Mouse (Mus musculus): ENCODE measurements around the gene Apoc4. TPM values are rescaled to one million over a fixed set of nuclear protein-coding genes. Genes with fewer than 3 reads are reported as not detected.

Apoc4 gene
- polyA plus RNA-seq, 1 experiment, result not detected

DNA sequence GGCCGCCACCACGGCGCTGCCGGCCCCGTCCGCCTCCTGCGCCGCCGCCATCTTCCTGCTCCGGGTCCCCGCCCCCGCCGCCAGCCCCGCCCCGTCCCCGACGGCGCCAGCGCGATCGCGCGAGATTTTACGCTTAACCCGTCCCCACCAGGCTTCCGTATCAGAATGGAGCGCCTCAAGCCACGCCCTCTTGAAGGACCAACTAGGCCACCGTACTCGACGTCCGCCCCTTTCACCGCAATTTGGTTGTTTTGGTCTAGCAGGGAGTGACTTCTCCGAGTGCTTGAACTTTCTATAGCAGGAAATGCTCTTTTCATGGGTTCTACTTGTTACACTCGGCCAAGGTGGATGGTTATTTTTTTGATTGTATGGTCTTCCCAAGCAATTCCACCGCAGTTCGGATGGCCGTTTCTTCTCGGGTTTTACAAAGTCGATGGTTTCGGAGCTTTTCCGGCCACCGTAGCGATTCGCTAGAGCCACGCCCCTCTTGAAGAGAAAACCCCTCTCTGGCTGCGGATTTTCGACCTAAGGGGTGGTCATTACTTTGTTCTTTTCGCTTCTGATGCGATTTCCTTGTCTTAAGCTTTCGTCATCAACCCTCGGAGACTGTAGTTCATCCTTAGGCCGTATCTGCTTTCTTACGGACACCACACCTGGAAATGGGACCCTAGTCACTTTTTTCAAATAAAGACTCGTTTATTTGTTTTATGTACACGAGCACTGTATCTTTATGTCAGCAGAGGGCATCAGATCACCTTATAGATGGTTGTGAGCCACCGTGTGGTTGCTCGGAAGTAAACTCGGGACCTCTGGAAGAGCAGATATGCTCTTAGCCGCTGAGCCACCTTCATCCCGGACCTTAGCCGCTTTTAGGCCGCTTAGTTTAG, 16.1 kb downstream of the Apoc4 start, which contains the start of gene Clptm1:
Gene Clptm1 (minus strand): TSS at position 79 of the 887 bp plus-strand sequence.
- no peaks in the 10 kb centered on the region for H3K36me3 ChIP-seq (ENCODE audit: control insufficient read depth, insufficient read depth, low read length)
- no peaks in the 10 kb centered on the region for H3K27me3 ChIP-seq (replicated peaks; ENCODE audit: control insufficient read depth, insufficient read depth, low read length)
- H3K27ac ChIP-seq (ENCODE audit: insufficient read depth, low read depth, low read length), result peak within 1 kb of the TSS; percentile 92
- TF ChIP-seq CTCF (conservative IDR thresholded peaks at IDR 0.05; ENCODE audit: insufficient read depth, insufficient read length, low read depth, low read length) (0 out of 2 replicates have a peak, but pooled peaks have one; percentile 20), POLR2A (IDR thresholded peaks at IDR 0.05; ENCODE audit: low read depth, low read length) (peak; percentile 38)
- 1% methylated on average over 63 of the region's 63 CpGs for WGBS
- DNase-seq, result peak; percentile 99
- peak within 1 kb of the TSS; percentile 97 for H3K4me3 ChIP-seq (ENCODE audit: insufficient read depth, low read depth, low read length)
- H3K4me1 ChIP-seq (ENCODE audit: control insufficient read depth, insufficient read depth, low read length), result peaks cover 19% of the 10 kb centered on the region

- peak overlapping the region; percentile 97 for H3K4me3 ChIP-seq (ENCODE audit: insufficient read depth, low read depth, low read length)
- H3K36me3 ChIP-seq (ENCODE audit: control insufficient read depth, insufficient read depth, low read length), result no peaks in the 10 kb centered on the region
- TF ChIP-seq CTCF (conservative IDR thresholded peaks at IDR 0.05; ENCODE audit: insufficient read depth, insufficient read length, low read depth, low read length), result no peak
- TF ChIP-seq POLR2A (IDR thresholded peaks at IDR 0.05; ENCODE audit: low read depth, low read length), result no peak
- under 1% methylated on average over 37 of the region's 37 CpGs for WGBS
- no peak for DNase-seq
- 0 out of 2 replicates have a peak overlapping the region, but pooled peaks have one; percentile 29 for H3K27ac ChIP-seq (ENCODE audit: insufficient read depth, low read depth, low read length)
- H3K27me3 ChIP-seq (replicated peaks; ENCODE audit: control insufficient read depth, insufficient read depth, low read length), result no peaks in the 10 kb centered on the region
- peaks cover 19% of the 10 kb centered on the region for H3K4me1 ChIP-seq (ENCODE audit: control insufficient read depth, insufficient read depth, low read length)
Measured at GRCm38 (mm10) chr7:19664455-19664954, 16.8 kb downstream of the Apoc4 start.

DNA sequence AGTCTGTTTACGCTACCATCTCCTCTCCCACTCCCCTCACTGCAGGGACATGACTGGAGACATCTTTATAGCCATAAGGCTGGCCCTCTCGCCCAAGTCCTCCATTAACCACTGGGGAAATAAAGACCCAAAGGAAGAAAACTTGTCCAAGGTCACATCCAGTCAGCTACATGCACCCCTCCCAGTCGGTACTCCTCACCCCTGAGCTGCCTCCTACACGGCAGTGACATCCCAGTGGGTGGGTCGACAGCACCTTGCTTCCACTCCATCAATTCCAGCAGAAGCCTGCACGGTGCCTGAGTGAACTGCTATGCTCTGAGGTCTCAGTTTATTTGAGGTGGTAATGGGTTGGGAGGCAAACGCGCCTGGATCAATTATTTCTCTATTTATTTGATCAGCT, 17.3 kb downstream of the Apoc4 start:
- Histone ChIP-seq H3K4me3 (ENCODE audit: insufficient read depth, low read depth, low read length) (peak overlapping the region; percentile 97), H3K27ac (ENCODE audit: insufficient read depth, low read depth, low read length) (no peak overlapping the region), H3K27me3 (replicated peaks; ENCODE audit: control insufficient read depth, insufficient read depth, low read length) (no peaks in the 10 kb centered on the region), H3K4me1 (ENCODE audit: control insufficient read depth, insufficient read depth, low read length) (peaks cover 14% of the 10 kb centered on the region), H3K36me3 (ENCODE audit: control insufficient read depth, insufficient read depth, low read length) (no peaks in the 10 kb centered on the region)
- DNase-seq, result no peak
- TF ChIP-seq CTCF (conservative IDR thresholded peaks at IDR 0.05; ENCODE audit: insufficient read depth, insufficient read length, low read depth, low read length), result no peak
- TF ChIP-seq POLR2A (IDR thresholded peaks at IDR 0.05; ENCODE audit: low read depth, low read length), result no peak
- 9% methylated on average over 8 of the region's 8 CpGs for WGBS

DNA sequence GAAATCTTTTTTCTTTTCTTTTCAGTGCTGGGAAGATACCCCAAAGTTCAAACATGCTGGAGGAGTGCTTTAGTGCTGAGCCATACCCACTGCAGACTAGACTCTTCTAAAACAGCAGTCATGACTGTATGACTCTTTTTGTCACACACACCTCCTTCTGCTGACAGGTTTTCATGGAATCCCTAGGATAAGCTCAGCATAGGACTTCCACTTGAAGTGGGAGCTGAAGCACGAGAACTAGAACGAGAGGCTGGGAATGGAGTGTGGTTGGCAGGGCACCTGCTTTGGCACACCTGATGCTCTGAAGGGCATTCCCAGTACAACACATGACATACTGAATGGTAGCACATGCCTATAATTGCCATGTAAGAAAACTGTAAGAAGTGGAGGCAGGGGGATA, 28.7 kb downstream of the Apoc4 start:
- no peak overlapping the region for H3K4me3 ChIP-seq (ENCODE audit: insufficient read depth, low read depth, low read length)
- no peaks in the 10 kb centered on the region for H3K36me3 ChIP-seq (ENCODE audit: control insufficient read depth, insufficient read depth, low read length)
- TF ChIP-seq CTCF (conservative IDR thresholded peaks at IDR 0.05; ENCODE audit: insufficient read depth, insufficient read length, low read depth, low read length), result no peak
- no peak for TF ChIP-seq POLR2A (IDR thresholded peaks at IDR 0.05; ENCODE audit: low read depth, low read length)
- 89% methylated on average over 2 of the region's 2 CpGs for WGBS
- no peaks in the 10 kb centered on the region for H3K27me3 ChIP-seq (replicated peaks; ENCODE audit: control insufficient read depth, insufficient read depth, low read length)
- no peak for DNase-seq
- no peak overlapping the region for H3K27ac ChIP-seq (ENCODE audit: insufficient read depth, low read depth, low read length)
- no peaks in the 10 kb centered on the region for H3K4me1 ChIP-seq (ENCODE audit: control insufficient read depth, insufficient read depth, low read length)

DNA sequence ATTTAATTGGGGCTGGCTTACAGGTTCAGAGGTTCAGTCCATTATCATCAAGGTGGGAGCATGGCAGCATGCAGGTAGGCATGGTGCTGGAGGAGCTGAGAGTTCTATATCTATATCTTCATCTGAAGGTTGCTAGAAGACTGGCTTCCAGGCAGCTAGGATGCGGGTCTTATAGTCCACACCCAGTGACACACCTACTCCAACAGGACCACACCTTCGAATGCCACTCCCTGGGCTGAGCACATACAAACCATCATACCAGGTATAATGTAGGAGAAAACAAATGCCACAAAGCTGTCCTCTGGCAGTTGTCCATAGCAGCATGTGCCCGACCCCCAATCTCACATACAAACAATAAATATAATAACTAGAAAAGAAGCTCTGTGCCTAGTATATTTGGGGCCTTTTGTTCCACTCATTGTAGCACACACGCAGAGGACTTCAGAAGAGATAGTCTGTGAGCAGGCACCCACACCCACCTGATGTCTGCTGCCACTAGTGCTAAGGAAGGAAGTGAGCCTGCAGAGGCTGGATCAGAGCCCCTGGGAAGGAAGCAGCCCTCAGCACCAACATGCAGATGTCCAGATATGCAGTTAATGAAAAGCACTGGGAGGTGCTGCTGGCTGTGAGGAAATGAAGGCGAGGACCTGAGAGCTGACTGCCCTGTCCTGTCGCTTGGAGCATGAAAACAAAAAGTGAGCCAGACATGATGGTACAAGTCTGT, 30.1 kb downstream of the Apoc4 start:
- no peak overlapping the region for H3K4me3 ChIP-seq (ENCODE audit: insufficient read depth, low read depth, low read length)
- TF ChIP-seq CTCF (conservative IDR thresholded peaks at IDR 0.05; ENCODE audit: insufficient read depth, insufficient read length, low read depth, low read length) (no peak), POLR2A (IDR thresholded peaks at IDR 0.05; ENCODE audit: low read depth, low read length) (no peak)
- H3K4me1 ChIP-seq (ENCODE audit: control insufficient read depth, insufficient read depth, low read length), result no peaks in the 10 kb centered on the region
- peak; percentile 56 for DNase-seq
- WGBS, result 76% methylated on average over 6 of the region's 6 CpGs
- 0 out of 2 replicates have a peak overlapping the region, but pooled peaks have one; percentile 35 for H3K27ac ChIP-seq (ENCODE audit: insufficient read depth, low read depth, low read length)
- no peaks in the 10 kb centered on the region for H3K36me3 ChIP-seq (ENCODE audit: control insufficient read depth, insufficient read depth, low read length)
- H3K27me3 ChIP-seq (replicated peaks; ENCODE audit: control insufficient read depth, insufficient read depth, low read length), result no peaks in the 10 kb centered on the region

DNA sequence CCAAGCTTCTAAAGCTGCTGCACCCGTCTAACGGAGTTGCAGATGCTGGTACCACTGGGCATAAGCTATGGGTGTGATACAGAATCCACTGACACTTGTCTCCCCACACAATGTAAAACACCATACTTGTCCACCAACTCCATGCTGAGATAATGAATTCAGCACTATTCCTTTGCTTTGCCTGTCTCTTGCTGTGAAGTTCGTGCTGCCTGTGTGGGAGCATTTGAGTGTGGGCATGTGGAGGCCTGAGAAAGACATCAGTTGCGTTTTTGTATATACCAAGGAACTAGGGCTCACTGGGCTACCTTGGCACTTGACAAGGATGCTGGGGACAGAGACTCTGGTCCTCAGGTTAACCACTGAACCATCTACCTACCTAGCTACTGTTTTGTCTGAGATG, 40.1 kb downstream of the Apoc4 start:
- TF ChIP-seq POLR2A (IDR thresholded peaks at IDR 0.05; ENCODE audit: low read depth, low read length) (no peak), CTCF (conservative IDR thresholded peaks at IDR 0.05; ENCODE audit: insufficient read depth, insufficient read length, low read depth, low read length) (no peak)
- Histone ChIP-seq H3K27me3 (replicated peaks; ENCODE audit: control insufficient read depth, insufficient read depth, low read length) (no peaks in the 10 kb centered on the region), H3K4me1 (ENCODE audit: control insufficient read depth, insufficient read depth, low read length) (no peaks in the 10 kb centered on the region), H3K4me3 (ENCODE audit: insufficient read depth, low read depth, low read length) (no peak overlapping the region), H3K36me3 (ENCODE audit: control insufficient read depth, insufficient read depth, low read length) (no peaks in the 10 kb centered on the region), H3K27ac (ENCODE audit: insufficient read depth, low read depth, low read length) (no peak overlapping the region)
- no peak for DNase-seq
- 93% methylated on average over 4 of the region's 4 CpGs for WGBS
